Mouse (Mus musculus): ENCODE data around the gene Tbxas1. TPM values are rescaled to one million over a fixed set of nuclear protein-coding genes. Genes with fewer than 3 reads are reported as not detected.
A peak's percentile ranks its signal among the peaks of the same experiment; 100 is the strongest.

Tbxas1 gene
- total RNA-seq, 4 experiments from 2014 or later: 2.1 to 16.8 (median 7.6) TPM

DNA sequence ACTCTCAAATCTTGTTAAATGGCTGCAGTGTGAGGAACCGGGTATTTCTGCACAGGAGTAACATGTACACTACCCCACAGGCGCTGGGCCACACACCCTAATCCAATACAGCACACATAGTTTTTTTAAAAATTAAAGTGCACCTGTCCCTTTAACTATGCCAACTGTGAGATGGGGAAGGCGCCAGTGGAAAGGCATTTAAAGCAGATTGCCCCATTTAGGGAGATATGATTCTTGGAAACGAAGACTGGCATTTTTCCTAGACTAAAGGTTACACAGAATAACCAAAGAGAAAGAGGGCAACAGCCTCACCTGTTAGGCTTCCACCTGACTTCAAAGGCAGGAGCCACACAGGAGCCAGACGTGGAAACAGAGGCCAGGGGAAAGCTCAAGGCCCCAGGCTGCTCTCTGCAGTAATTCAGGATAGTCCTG is 21.6 kb upstream of the Tbxas1 start:
- no peak for DNase-seq (ENCODE audit: low spot score in 2 of 2)

DNA sequence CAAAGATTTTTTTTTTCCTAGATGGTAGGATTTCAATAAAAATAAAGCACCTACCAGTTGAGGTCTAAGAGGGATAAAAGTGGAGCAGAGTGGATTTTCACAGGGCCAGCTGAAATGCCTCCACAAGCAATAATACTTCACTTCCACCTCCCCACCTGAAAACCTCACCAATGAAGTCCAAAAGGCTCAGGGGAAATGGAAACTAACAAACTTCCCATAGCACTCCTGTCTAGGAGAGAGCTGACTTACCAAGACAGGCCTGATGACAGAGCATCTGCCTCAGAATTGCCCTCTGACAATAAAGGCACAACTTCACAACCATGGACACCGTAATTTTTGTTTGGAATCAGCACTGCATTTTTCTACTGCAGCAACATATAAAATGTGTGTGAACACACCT is 15.4 kb upstream of the Tbxas1 start:
- DNase-seq (ENCODE audit: low spot score in 2 of 2): no peak

DNA sequence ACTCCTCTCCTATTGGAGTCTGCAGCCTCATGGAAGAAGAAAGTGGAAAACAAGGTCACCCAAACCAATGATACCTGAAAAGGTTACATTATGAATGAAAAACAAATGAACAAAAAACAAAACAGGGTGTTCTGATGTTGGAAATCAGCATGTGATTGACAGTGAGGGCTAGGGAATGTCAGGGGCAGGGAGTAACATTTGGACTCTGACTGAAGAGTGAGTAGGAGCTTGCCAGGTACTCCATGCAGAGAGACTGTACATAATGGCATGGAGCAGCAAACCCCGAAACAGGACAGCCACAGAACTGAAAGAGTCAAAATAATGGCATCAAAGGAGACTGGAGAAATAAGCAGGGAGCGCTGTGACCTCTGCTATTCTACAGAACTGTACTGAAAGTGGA is 14.9 kb upstream of the Tbxas1 start:
- DNase-seq (ENCODE audit: low spot score in 2 of 2): no peak

DNA sequence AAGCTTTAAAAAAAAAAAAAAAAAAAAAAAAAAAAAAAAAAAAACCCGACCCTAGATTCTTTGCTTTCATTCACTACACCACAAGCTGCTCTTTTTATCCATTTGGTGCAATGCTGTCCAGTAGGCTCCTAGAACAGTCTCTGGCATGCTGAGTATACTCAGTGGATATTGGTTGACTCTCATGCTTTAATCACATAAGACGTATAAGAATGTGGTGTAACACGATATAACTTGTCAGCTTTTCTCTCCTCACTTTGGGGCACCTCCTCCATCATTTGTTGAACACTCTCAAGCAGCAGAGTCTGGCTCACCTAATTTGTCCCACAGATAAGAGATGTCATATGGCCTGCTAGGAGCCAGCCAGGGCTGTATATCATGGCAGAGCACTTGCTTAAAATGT is 11.6 kb upstream of the Tbxas1 start:
- no peak for DNase-seq (ENCODE audit: low spot score in 2 of 2)

DNA sequence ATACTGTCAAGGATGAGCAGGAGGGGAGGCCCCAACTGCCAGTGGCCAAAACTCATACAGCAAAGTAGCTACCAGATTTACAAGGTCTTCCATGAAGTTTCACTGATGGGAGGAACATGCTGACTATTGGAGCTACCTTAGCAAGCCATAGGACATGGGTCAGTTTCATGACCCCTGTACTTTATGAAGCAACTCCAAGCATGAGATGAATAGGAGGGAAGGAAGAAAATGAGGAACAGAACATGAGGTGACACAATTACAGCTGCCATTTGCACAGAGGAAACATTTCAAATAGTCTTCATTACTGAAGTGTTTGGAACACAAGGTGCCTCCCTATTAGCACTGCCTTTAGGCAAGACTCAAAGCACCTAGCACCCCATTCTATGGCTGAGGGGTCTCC is 9.4 kb upstream of the Tbxas1 start:
- no peak for DNase-seq (ENCODE audit: low spot score in 2 of 2)

DNA sequence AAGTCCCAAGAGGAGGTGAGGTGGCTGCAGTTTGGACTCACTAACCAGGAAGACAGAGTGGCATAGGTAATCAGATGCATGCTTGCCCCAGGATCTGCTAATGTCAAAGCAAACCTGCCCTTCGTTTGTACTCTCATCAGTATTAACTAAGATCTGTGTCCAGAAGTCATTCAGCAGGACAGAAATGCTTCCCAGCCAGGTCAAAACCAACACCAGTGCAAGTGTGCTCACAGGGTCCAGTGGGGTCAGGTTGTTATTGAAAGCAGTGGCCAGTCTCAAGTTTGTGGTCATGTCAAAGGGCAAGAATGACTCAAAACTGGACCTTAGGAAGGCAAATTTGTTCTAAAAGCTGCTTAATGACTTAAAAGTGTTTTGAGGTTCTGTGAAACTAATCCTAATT is 8.8 kb upstream of the Tbxas1 start:
- DNase-seq (ENCODE audit: low spot score in 2 of 2): no peak

DNA sequence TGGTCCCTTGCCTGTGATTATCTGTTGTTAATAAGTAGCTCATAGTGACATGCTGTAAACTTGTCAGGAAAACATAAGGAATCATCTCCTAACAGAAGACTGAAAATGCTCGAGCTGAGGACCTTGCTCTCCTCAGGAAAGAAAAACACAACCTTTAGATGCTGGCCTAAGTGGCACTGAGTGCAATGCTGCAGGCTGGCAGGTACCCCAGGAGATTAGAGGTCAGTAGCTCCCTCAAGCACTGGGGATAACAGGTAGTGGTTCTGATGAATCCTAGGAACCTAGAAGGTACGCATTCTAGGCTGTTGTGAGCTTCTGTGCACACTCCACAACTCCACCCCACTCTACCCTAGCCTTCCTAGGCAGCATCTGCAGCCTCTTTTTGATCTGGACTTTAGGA is 8.4 kb upstream of the Tbxas1 start:
- DNase-seq (ENCODE audit: low spot score in 2 of 2): no peak

DNA sequence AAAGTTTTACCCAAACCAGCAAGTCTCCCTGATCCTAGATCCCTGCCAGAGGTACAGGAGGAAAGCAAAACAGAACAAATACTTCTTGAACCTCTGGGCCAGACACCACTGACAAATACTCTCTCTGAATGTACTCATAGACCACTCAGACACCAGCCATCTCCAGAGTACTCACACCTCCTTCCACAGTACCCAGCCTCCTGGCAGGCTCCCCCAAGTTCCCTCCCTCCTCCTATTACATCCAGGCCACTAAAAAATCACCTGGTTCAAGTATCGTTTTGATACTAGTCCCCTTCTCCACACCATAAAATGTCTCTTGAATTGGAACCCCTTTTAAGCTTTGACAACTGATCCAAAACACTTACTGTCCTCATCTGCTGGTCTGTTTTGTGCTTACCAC is 7.9 kb upstream of the Tbxas1 start:
- no peak for DNase-seq (ENCODE audit: low spot score in 2 of 2)

DNA sequence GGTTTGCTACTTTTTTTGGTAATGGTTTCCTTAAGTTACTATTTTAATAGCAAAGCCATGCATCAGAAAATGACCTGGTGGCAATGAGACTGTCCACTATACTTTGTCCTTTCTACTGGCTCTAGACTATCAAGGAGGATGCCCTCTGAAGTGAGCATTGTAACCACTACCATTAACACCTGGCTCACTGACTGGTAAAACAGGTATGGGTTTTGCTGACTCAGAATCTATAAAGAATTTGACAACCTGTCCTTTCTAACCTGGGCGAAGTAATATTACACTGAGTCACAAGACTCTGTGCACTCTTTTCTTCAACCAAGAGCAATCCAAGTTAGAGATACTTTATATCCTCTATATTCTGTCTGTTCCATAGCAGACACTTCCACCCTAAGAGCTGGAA is 6.2 kb upstream of the Tbxas1 start:
- no peak for DNase-seq (ENCODE audit: low spot score in 2 of 2)

DNA sequence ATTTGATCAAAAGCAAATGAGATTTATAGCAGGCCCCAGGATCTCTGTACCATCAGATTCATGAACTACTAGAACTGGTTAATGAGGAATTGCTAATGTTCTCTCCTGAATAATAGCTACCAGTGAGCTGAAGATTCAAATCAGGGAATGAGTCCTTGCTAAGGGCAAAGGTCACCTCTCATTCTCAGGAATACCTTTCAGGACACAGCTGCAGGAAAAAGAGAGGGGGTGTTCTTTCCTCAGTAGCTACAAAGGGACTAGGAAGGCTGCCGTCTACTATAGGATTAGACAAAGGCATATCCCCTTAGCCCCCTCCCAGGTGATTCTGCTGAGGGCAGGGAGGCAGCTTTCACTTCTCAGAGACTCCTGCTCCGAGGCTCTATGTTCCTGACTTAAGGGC is 5.1 kb upstream of the Tbxas1 start:
- DNase-seq (ENCODE audit: low spot score in 2 of 2): no peak

DNA sequence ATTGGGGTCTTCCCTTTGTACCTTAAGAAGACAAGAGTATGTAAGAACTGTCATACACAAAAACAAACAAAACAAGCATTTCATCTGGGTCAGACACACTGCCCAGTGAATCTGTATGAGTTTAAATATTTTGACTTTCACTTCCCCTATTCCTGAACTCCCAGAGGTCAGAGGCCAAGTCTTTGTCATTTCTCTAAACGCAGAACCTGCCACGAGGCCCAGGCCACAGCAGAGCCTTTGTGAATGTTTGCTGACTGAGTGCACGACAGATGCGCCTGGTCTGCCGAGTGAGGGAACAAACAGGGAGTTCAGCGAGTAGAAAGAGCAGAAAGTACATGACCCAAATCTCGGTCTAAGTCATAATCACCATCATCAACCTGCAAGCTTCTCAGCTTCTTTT is 4.2 kb upstream of the Tbxas1 start:
- DNase-seq (ENCODE audit: low spot score in 2 of 2): no peak

DNA sequence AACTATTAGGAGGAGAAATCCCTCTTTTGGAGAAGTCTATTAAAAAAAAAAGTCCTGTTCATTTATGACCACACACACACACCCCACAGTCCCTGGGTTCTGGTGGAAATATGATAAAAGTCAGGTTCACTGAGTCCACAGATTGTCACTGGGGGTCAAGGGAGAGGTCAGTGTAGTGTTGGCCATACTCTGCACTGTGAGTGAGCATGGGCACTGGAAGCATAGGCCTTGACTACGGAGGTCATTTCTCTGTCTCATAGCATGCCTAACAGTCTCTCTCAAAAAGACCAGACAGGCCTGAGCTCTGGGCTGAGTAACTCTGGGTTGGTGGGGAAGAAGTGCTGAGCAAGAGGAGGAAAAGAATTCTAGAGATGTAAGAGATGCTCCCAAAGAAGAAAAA is 1.9 kb upstream of the Tbxas1 start:
- no peak for DNase-seq (ENCODE audit: low spot score in 2 of 2)

DNA sequence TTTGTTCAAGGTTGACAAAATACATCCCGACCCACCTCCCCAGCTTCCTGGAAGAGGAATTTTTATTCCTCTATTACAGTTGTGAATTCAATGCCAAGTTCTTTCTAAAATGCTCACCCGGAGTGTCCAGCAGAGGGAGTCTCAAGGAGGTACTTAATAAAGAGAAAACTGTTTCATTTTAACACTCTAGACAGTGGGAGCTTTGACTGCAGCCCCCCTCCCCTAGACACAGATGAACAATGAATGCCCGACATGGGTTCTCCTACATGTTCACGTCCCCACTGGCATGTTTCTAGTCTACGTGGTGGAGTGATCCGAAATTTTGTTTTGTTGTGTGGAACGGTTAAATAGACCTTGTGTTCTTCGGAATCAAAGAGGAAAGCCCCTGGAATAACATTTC is 1.2 kb upstream of the Tbxas1 start:
- DNase-seq (ENCODE audit: low spot score in 2 of 2): peak; percentile 37 to 64

DNA sequence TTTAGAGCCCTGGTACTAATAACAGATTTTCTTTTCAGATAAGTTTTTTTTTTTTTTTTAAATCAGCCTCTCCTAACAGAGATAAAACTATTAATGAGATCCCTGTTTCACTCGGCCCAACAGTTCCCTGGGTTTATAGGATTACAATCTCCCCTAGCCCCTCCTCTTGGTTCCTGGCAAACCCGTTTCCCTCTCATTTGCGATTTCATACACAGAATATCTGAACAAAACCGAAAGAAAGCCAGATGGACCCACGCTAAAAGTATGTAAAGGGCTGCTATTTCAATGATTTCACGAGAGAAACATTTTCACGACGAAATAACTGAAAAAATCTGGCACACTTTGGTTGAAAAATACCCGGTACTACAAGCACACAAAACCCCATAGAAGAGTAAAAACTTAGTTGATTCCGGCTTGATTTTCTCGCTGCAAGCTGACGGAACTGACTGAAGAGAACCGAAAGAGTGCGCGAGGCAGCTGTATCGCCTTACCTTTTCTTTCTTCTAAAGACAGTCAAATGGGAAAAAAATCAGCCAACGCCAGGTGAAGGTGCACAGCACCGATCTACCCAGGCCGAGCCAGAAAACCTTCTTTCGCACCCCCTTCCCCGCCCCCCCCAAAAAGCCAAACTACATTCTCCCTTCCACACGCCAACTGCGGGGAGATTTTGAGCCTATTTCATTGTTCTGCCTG is 493 bp upstream of the Tbxas1 start:
- no peak for DNase-seq (ENCODE audit: low spot score in 2 of 2)

DNA sequence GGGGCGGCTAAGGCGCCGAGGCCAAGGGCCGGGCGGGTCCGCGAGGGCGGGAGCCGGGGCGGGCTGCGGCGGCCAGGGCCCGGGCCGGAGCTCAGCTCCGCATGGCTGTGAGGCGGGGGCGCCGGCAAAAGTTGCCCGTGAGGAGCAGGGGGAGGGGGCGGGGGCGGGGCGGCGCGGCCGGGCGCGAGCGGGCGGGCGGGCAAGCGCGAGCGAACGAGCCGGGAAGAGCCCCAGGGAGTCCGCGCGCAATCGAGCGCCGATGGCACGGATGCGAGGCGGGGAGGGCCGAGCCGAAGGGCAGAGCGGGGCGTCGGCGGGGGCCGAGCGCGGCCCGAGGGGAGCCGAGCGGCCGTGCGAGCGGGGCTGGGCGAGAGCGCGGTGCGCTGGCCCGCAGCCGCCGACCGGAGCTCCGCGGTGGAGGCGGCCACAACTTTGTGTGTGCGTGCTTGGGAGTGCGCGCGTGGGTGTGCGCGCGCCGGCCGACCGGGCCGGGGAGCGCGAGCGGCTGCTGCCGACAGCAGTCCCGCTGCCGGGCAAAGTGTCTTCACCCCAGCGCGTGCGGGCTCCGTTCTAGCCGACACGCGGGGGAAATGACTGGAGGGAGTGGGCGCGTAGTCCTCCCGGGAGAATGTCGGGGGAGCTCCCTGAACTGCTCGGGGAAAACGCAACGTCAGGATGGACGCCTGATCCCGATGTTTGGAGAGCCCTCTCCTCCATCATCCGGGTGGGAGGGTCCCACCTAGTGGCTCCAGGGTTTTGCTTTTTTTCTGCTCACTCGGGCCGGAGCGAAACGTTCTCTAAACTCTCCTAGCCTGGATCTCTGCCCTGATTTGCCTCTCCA is 1.1 kb downstream of the Tbxas1 start, which contains the start of gene Hipk2:
Gene Hipk2, minus strand, starts transcription at position 95 of the 841 bp plus-strand sequence.
- DNase-seq (ENCODE audit: low spot score in 2 of 2): peak; percentile 56

DNA sequence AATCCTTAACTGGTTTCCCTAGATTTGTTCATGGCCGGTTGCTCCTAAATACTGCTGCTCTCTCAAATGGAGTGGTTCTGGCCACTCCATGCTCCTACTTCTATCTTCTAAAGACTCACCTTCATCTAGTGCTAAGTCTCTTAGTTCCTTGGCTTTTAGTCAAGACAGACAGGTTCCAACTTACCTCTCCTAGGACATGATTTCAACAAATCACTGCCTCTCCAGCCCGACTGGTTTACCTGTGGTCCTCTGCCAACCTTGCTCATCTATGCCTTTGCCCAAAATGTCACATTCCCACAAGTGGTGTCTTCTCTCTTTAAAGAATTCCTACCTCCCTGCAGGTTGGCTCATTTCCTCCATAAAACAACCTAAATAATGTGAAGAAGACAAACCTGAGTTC is 2.5 kb downstream of the Tbxas1 start:
- no peak for DNase-seq (ENCODE audit: low spot score in 2 of 2)

DNA sequence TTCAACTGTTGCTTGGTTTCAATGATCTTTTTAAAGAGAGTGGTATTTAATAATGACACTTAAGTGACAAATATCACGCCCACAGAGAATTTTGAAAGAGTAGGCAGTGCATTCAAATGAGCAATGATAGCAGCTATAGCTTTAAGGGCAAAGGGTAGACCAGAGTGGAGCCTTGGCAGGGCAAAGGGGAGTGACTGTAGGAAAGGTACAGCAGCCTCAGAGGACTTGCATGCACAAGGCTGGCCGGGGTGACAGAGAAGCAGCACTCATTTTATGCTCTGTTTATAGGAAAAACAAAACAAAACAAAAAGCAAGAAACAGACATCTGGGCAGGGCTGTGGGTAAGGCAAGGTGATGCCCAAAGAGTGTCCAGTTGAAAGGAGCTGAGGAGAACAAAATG is 6.3 kb downstream of the Tbxas1 start:
- DNase-seq (ENCODE audit: low spot score in 2 of 2): no peak

DNA sequence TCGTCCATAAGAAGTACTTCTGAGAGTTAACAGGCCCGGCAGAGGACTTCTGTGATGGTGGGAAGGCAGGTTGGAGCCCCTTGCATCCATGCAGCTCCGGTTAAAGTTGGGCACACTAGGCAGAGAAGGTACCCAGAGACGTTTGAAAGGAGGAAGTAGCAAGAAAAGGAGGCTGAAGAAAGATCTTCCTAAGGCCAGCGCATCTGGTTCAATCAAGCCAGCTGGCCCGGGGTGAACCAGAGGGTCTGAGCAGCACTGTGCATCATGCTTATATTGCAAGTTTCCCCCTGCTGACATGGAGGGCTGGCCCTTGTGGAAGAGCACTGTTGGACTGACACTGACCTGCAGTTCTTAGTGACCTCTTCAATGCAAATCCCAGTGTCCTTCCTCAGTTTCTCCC is 6.8 kb downstream of the Tbxas1 start:
- no peak for DNase-seq (ENCODE audit: low spot score in 2 of 2)

DNA sequence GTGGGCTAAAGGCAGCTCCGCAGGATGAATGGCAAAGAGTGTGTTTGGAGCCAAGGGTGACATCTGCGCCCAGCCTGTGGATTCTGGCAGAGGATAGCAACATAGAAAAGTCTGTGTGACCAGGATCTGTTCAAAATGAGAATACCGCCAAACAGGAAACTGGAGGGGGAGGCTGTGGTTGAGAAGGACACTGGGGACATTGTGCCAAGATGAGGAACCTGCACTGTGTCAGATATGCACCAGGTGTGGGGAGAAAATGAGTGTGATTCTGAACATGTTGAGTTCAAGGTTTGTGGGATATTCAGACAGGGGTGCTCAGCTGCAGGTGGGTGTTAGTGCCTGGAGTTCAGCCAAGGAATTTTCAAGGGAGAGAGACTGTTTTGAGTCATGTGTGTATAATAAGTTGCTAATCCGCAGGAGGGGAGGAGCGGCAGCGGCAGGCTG is 7.5 kb downstream of the Tbxas1 start:
- DNase-seq (ENCODE audit: low spot score in 2 of 2): peak in 1 of 2 experiments; percentile 43

DNA sequence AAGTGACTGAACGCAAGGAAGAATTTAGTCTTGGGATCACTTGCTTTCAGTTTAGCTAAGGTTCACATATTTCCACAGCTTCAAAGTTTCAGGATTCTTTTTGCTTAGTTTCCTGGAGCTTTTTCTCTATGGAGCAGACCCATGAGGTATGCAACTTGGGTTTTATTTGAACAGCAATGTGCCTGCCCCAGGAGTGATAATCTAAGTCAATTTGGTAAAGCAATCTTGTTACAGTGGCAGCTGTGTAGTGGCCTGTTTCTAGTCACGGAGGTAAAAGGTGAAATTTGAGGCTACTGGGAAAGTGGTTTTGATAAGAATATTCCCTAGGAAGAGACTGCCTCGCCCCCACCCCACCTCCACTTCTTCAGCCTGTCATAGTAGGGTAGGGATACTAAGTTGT is 9.3 kb downstream of the Tbxas1 start:
- DNase-seq (ENCODE audit: low spot score in 2 of 2): no peak

DNA sequence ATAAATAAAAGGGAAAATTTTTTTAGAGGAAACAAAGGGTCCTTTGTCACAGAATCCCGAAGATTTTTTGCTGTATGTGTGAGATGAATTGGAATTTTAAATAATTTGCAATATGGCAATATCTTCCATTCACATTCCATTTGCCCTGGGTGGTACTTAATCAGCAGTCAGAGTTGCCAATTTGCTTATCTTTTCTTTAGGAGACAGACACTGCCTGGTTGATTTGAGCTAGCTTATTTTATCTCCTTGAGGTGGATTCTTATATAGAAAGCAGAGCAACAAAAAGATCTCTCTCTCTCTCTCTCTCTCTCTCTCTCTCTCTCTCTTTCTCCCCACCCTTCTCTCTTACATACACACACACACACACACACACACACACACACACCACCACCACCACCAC is 9.9 kb downstream of the Tbxas1 start:
- DNase-seq (ENCODE audit: low spot score in 2 of 2): no peak

DNA sequence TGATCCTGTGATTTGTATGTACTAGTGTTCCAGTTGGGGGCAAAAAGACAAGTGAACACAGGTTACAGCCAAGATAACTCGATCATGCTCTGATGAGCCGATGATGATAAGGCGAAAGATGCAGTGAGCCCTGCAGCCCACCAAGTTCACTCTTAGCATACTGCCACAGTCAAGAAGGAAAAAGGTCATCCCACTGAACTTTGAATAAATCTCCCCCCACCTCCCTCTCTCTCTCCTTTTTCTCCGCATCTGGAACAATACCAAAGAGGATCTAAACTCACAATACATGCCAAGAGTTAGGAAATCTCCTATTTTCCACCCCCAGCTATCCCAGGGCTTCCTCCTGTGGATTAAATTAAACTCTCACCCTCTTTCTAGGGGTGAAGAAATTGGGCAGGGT is 12.2 kb downstream of the Tbxas1 start:
- no peak for DNase-seq (ENCODE audit: low spot score in 2 of 2)

DNA sequence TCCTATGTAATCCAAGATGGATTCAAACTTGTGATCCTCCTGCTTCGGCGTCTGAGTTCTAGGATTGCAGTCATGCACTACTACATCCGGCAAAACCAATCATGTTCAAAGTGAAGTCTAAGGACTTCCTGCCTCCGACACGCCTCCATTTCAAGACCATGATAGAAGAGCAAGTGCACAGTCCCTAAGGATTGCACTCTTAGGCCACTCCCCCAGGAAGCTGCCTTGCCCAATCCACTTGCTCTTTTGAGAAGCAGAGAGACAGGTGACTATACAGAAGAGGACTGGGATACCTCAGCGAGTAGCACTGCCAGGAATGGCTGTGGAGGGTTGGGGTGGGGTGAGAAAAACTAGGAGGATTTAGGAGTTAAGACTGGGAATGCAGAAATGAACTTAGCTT is 14.0 kb downstream of the Tbxas1 start:
- DNase-seq (ENCODE audit: low spot score in 2 of 2): no peak
